Mouse (Mus musculus): ENCODE results near the gene Fam178b.
A peak's percentile ranks its signal among the peaks of the same experiment; 100 is the strongest.
"Not testable (repeated sequence)": the region's sequence is repeated elsewhere in the genome, so short reads cannot be mapped to it uniquely, and the experiment has no call there.

The Fam178b gene

DNA sequence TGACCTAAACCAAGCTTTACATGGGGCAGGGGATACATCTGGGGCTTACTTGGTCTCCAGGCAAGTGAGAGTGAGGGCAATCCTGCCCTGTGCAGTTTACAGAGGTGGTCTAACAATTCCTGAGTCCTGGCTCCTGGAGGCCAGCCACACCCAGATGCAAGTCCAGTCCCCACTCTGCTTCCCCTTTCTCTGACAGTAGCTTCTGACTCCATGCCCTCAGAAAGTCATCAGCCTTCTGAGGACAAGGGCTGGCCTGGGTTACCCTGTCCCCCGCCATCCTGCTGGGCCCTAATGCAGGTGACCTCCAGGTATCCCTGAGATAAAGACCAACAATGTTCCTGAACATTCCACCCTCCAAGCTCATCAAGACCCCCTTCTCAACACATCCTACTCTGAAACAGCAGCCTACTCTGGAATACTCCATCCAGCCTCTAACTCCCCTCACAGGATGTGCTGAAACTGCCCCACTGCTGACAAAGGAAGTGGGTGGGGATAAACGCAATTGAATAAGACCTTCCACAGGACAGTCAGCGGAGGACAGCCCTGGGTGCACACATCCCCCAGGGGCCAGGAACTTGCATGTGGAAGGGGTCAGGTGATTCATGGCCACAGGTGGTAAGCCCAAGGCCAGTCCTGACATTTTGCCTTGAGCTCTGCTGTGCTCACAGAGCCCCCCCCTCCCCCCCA is 52.8 kb downstream of the Fam178b start:
- DNase-seq (ENCODE audit: low spot score in 2 of 2), result no peak

DNA sequence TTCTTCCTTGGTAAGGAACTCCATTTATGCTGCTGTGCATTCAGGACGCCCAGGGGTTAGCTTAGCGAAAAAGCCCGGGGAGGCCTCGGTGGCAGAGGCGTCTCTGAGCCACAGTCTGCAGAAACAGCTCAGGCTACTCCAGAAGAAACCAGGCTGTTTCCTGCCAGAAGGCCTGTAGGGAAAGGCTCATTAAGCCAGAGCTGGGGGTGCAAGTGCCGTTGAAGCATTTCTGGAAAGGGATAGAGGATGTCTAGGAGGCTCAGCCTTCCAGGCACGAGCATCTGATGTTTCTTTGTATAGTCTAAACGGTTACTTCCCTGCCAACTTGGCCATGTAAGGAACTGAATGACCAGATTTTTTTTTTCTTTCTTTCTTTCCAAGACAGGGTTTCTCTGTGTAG is 54.4 kb downstream of the Fam178b start:
- no peak for DNase-seq (ENCODE audit: low spot score in 2 of 2)

DNA sequence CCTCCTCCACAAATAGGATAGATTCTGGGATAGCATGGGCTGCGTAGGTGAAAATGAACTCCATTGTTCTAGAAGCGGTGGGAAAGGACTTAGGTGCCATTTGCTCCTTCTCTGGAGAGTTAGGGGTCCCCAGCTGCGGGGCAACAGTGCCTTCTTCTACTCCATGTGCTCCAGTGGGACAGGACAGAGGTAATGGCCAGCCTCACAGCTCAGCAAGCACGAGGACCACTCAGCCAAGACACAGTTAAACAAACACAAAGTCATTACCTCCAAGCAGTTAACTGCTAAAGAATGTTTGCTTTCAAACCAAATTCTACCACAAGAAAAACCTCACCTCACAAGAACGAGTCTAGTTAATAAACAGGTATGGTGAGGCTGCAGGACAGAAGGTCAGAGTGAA is 57.5 kb downstream of the Fam178b start:
- DNase-seq (ENCODE audit: low spot score in 2 of 2), result no peak

DNA sequence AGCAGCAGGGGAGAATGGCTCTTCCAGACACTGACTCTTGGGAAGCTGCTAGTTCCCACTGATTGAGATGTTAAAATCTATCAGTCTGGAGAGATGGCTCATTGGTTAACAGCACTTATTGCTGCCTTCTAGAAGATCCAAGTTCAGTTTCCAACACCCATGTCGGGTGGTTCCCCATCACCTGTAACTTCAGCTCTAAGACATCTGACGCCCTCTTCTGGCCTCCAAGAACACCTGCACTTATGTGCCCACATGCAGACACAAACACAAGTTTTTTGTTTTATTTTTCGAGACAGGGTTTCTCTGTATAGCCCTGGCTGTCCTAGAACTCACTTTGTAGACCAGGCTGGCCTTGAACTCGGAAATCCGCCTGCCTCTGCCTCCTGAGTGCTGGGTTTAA is 67.0 kb downstream of the Fam178b start:
- DNase-seq (ENCODE audit: low spot score in 2 of 2), result not testable (repeated sequence)

DNA sequence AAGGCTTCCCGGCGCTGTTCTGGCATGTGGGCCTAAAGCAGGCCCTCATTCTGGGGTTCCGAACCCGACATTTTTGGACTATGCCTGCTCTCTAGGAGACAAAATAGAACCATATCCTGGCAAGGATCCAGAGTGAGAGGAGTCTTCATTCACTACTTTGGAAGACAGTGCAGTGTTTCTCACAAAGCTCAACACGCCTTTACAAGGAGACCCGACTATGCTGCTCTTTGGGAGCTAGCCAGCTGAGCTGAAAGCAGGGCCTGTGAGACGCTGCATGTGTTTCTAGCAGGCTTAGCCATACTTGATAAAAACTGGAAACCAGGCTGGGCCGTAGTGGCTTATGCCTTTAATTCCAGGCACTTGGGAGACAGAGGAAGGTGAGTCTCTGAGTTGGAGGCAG is 67.8 kb downstream of the Fam178b start:
- DNase-seq (ENCODE audit: low spot score in 2 of 2), result no peak

DNA sequence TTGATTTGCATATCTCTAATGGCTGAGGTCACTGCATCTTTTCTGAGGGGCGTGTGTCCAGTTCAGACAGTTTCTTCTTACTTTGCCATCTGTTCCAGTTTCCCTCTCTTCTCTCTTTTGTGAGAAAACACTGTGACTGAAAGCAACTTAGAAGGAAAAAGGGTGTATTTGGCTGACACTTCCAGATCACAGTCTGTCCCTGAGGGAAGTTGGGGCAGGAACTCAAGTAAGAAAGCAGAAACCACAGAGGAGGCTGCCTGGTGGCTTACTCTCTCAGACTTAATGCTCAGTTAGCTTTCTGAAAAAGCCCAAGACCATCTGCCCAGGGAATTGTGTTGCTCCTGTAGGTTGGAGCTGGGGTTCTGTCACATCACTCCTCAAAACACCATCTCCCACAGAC is 68.4 kb downstream of the Fam178b start:
- no peak for DNase-seq (ENCODE audit: low spot score in 2 of 2)

DNA sequence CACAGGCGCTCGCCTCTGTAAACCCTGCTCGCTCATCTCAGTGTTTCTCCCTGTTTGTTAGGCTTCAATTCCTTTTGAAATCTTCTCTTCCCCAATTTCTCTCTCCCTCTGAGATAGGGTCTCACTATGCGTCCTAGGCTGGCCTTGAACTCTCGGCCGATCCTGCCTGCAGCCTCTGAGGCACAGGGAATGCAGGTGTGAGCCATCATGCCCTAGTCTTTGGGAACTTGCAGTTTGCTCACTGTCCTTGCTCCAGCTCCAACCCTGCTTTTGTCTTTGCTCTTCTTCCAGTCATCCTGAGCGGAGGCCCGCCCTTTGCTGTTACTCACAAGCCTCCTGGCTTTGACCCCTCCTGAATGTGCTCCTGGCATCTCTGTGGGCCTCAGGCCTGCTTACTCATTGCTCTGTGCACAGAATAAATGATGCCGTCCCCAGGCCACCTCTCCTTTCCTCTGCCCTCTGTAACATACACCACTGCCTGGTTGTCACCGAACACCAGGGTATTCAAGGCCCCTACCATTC is 69.5 kb downstream of the Fam178b start:
- no peak for DNase-seq (ENCODE audit: low spot score in 2 of 2)

DNA sequence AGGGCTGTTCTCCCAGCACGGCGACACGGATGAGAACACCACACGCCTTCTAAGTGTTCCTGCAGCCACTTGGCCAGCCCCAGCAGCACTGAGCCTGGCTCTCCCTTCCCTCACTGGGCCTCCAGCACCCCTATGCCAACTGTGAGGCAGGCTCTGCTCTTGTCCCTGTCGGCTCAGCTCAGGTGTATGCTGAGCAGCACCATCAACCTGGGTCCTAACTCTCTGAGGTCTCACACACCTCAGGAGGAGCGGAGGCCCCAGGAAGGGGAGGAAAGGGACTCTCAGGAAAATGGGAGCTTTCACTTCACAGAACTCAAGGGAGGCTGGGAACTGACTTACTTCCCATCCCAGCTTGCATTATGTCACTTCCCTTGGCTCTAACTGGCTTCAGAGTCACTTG is 70.6 kb downstream of the Fam178b start:
- no peak for DNase-seq (ENCODE audit: low spot score in 2 of 2)

DNA sequence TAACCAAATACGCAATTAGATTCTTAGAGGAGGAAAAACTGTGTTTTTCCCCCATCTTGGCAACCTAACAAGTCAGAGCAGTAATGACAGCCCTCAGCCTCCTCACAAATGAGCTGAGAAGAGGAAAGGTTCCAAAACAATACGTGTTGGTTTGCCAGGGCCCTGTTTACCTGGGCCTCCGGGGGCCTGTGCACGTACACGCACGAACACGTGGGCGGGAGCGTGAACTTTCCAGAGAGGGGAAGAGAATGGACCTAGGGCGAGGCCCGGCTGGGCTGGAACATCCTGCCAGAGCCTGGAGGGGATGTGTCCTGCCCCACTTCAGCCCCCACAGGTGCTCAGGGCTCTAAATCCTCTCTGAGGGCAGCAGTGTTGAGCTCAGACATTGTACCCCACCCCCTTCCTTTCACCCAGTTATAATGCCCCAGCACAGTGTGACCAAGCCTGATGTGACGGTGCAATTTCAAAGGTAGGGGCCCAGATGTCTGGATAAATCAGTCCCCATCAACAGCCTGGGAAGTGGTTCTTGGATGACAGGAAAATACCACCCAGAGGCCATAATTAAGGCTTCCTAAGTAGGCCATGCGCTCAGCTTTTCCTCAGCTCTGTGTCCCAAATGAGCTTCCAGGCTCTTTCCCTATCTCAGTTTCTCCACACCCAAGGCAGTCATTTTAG is 71.4 kb downstream of the Fam178b start:
- DNase-seq (ENCODE audit: low spot score in 2 of 2), result peak in 1 of 2 experiments; percentile 38

DNA sequence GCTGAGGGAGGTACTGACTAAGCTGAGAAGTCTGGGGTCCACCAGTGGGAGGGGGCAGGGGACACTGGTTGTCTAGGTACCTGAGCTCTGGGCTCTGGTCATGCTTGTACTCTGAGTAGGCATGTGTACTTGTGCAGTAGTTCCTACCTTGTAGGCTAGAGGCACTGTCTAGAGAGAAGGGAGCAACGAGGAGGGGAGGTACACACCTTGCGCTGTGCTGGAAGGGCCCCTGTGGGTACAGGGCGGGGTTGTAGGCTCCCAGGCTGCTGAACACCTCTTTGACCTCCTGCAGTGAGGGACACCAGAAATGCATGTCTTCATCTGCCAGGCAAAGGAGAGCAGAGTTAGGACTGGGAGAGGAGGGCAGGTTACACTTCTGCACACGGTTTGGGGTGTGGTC is 74.8 kb downstream of the Fam178b start:
- DNase-seq (ENCODE audit: low spot score in 2 of 2), result no peak

DNA sequence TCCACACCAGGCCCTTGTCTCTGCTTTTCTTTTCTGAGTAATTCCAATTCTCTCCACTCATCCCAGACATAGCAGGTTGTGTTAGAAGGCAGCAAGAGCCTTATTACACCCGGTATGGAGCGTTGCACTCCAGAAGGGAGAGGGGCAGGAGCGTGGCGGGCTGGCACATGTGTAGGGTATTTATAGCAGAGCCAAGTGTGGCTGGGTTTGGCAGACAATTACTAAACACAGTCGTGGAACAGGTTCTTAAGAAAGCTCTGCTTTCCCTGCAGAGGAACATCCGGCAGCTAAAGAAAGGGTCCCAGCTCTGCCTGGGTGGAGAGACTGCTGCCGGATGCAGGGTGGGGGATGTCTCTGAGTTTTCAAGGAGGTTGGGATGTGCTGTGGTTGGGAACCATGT is 76.0 kb downstream of the Fam178b start:
- peak in 1 of 2 experiments; percentile 34 for DNase-seq (ENCODE audit: low spot score in 2 of 2)

DNA sequence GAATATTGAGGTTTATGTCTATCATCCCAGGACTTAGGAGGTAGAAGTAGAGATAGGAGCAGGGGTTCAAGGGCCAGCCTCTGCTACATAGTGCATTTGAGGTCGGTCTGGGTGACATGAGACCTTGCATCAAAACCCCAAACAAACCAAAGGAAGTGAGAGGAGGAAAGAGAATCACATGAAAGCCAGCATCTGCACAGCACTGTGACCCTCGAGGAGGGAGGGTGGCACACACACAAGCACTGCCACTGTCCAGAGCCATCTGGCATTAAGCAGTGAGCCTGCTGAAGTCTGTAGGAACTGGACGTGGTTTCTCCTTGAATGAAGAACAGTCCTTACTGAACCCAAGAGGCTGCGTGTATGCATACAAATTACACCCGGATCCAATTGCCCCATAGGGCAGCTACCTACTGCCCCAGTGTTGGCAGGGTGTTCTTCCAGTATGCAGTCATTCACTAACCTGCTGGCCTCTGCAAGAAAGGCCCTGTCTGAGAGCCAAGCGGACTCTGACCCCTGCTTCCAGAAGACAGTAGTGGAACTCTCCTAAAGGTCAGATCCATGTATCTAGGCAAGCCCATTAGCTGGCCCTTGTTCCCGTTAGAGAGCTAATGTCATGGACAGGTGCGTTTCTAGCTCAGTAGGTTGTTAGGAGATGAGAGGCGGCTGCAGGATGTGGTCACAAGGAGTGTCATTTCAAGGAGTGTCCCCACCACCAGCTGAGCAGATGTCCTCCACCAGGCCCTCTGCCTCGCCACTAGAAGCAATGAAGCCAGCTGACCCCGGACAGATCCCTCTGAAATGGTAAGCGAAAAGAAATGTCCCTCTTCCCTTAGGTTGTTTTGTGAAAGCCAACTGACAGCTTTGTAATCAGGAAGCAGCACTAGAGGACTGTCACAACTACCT is 78.5 kb downstream of the Fam178b start:
- DNase-seq (ENCODE audit: low spot score in 2 of 2), result no peak

DNA sequence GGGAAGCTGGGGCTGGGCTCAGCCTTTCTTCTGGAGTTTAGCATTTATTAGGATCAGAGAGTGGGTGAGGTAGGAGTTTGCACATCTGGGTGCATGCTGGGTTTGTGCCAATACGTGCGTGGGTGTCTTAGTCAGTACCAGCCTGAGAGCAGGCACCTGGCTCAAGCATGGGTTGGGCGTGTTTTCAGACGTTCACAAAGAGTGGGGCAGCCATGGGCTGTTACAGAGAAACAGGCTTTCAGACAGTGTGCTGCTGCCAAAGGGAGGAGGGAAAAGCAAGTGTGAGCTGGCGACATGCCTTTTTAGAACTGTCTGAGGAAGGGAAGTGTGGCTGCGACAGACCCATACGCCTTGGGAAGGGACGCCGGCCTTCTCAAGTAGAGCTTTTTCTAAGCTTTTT is 79.6 kb downstream of the Fam178b start:
- peak; percentile 55 to 74 for DNase-seq (ENCODE audit: low spot score in 2 of 2)

DNA sequence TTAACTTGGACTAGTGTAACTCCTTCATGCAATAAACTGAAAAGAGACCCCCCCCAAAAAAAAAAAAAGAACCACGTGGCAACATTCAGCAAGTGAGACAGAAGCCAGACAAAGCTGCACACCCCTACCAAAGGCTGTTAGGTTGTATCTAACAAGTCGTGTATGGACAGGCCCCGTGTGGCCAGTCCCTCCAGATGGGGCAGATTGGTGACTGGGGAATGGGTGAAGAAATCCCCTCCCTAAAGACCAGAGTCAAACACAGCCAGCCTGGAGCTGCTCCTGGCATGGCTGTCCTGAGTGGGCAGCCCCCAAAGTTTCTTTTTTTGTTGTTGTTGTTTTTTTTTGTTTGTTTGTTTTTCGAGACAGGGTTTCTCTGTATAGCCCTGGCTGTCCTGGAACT is 80.7 kb downstream of the Fam178b start:
- DNase-seq (ENCODE audit: low spot score in 2 of 2), result peak in 1 of 2 experiments; percentile 54

DNA sequence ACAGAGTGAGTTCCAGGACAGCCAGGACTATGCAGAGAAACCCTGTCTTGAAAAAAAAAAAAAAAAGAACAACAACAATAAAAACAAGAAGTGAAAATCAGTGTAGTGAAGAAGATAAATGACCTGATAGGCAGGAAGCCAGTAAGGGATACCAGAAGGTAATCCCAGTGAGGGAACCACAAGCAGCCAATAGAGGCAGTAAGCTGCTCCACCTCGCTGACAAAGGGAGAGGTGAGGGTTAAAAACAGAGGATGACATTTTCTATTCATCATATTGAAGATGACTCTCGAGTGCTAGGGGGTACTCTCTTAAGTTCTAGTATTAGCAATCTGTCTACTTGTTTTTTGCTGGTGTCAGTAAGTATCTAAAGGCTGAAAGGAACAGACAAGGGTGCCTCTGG is 84.6 kb downstream of the Fam178b start:
- DNase-seq (ENCODE audit: low spot score in 2 of 2), result no peak

DNA sequence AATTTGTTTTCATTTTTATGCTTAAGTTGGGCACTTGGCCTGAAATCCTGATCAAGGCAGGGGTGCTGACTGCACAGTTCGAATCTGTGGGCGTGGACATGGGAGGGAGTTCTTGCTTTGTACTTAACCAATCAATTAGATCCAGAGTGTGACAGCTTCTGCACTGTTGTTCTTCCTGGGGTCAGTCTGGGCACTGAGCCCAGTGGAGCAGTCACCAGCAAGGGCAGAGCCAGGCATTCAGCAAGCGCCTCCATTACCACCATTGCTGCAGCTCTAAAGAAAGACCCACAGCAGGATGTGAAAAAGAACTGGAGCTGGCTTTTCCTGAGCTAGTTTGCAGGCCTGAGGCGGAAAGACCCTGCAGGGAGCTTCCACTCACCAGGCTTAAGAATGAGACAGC is 86.9 kb downstream of the Fam178b start:
- no peak for DNase-seq (ENCODE audit: low spot score in 2 of 2)

DNA sequence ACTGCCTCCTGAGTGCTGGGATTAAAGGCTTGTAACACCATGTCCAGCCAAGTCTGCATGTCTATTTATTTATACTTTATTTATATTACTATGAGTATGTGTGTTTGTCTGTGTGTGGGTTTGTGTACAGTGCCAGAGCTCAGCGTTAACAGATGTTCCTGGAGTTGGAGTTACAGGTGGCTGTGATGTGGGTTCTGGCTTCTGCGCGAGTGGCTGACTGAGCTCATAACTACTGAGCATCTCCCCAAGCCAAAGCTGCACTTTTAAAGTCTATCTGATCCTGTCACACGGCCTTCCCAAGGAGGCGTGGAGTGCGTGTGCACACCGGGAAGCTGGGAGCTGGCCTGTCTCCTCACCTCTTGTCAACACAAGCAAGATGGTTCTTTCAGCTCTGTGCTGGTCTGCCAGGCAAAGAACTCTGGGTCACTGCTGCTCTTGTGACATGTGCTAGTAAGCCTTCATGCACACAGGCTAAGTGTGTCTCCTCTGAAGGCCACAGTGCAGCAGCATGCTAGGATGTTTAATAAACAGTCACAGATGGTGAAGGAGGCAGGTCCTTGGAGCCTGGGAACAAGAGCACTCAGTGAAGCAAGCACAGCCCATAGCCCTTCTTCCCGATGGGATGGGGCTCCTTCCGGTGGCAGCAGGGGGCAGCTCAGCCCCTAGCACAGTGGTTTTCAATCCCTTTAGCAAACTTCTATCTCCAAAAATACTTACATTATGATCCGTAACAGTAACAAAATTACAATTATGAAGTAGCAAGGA is 87.6 kb downstream of the Fam178b start:
- DNase-seq (ENCODE audit: low spot score in 2 of 2), result no peak

DNA sequence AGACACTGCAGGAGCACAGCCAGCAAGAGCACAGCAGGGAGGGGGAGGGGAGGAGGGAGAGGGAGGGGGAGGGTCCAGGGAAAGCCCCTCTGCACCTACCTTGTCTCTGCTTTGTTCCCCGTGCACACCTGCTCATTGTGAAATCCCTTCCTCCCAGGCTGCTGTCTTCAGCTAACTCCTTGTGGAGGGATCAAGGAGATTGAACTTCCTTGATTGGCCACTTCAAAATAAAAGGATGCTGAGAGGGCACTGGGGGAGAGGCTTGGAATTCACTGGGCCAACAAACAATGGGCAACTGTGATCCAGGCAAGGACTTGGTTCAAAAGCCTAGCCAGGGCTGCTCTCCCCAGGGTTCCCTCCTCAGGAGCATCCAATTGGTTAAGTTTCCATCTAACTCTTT is 89.9 kb downstream of the Fam178b start:
- no peak for DNase-seq (ENCODE audit: low spot score in 2 of 2)

DNA sequence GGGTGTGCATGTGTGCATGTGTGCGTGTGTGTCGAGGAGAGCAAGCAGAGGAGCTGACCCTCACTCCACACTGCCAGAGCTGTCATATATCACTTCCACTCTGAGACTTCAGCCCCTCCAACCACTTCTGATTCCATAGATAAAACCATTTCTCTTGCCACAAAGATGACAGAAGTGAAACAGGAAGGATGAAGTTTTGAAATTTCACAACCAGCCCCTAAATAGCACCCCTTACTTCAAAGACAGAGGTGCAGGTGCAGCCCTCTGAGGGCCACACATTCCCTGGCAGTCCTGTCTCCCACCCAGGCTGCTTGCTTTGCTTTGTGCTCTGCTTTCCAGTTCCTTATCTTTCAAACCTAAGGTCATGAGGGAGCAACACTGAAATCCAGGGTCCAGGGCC is 91.6 kb downstream of the Fam178b start:
- no peak for DNase-seq (ENCODE audit: low spot score in 2 of 2)

DNA sequence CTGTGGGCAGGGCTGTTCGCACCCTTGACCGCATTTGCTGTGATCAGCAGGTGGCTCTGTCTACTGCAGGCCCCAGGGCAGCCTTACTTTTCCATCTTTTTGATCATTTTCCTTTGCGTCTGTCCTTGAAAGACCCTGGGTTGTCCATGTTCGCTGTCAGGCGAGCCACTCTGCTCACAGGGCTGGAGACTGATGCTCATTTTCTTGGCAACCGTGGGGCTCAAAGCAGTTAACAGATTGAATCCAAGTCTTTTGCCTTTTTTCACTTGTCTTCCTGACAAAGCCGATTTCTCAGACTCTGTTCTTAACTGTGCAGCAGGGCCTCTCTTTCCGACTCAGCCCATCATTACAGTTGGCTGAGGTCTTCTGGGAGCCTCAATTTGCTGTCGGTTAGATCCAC is 92.3 kb downstream of the Fam178b start:
- DNase-seq (ENCODE audit: low spot score in 2 of 2), result no peak

DNA sequence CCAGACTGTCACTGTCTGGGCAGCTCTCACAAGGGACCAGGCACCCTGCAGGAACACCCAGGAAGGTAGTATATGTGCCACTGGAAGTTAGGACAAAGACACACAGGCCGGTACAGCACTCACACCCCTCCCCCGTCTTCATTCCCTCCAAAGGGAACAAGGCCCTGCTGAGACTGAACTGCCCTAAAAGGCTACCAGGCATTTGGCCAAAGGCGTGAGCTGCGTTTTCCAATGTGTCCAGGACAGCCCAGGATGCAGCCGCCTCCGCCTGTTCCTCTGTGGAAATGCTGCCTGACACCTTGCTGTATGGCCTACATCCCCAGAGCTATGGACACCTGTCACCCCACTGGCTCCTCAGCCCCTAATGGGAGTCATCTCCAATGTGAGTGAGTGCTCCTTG is 93.5 kb downstream of the Fam178b start:
- peak in 1 of 2 experiments; percentile 74 for DNase-seq (ENCODE audit: low spot score in 2 of 2)

Measured in urinary bladder, adult 18-20 months (tissue).